Mouse (Mus musculus) gastrocnemius, postnatal 36 days (tissue): ENCODE data around the gene Cask. TPM values are rescaled to one million over a fixed set of nuclear protein-coding genes. Genes with fewer than 3 reads are reported as not detected.

Experiments used
- DNase-seq, 2 experiments: peaks; one replicate each; pipeline ENCODE4 v3.0.0; 2022
- intact Hi-C: fragments of 180-260 bp; cut with DNase I; formaldehyde crosslinking; loops from one replicate; pipeline ENCODE4 v1.15.1; 2025
- total RNA-seq, 2 experiments: library from RNA; stranded (reverse); gene quantifications; 2 replicates each; pipeline ENCODE4 v1.2.3; 2021

The Cask gene
- total RNA-seq, 2 experiments from 2014 or later, result 10.0 to 10.7 TPM

GRCm38 (mm10) chrX:13549100-13549499 is 302.1 kb downstream of the Cask start:
- intact Hi-C loops, result no loop called here

GRCm38 (mm10) chrX:13521288-13521687 is 329.9 kb downstream of the Cask start:
- DNase-seq, result no peak
- intact Hi-C loops, result no loop called here

More at GRCm38 (mm10) chrX:13549100-13549499, 302.1 kb downstream of the Cask start:
- no peak for DNase-seq

- intact Hi-C loops, result no loop called here
These were observed 330.6 kb downstream of the Cask start for GRCm38 (mm10) chrX:13520566-13520965.

GRCm38 (mm10) chrX:13519408-13519783 is 331.8 kb downstream of the Cask start:
- DNase-seq, result no peak
- intact Hi-C loops, result loop anchor here (5.0 to 10.0 kb wide), 2 partner anchors 47 to 135 kb away; no protein-coding TSS in a partner anchor

More at GRCm38 (mm10) chrX:13520566-13520965, 330.6 kb downstream of the Cask start:
- no peak for DNase-seq

- no peak for DNase-seq
- intact Hi-C loops, result loop anchor here (5.0 to 10.0 kb wide), 2 partner anchors 47 to 136 kb away; no protein-coding TSS in a partner anchor
These were observed 332.3 kb downstream of the Cask start for GRCm38 (mm10) chrX:13518781-13519407.

- DNase-seq, result no peak
- intact Hi-C loops, result loop anchor here (5.0 to 10.0 kb wide), 2 partner anchors 46 to 137 kb away; no protein-coding TSS in a partner anchor
These were observed 333.1 kb downstream of the Cask start for GRCm38 (mm10) chrX:13518019-13518418.

GRCm38 (mm10) chrX:13516451-13516850 is 334.7 kb downstream of the Cask start:
- intact Hi-C loops, result loop anchor here (5.0 to 10.0 kb wide), 2 partner anchors 44 to 138 kb away; no protein-coding TSS in a partner anchor
- no peak for DNase-seq

GRCm38 (mm10) chrX:13513864-13514263 is 337.3 kb downstream of the Cask start:
- DNase-seq, result no peak
- intact Hi-C loops, result loop anchor here (2.0 to 10.0 kb wide), 2 partner anchors 141 to 287 kb away; no protein-coding TSS in a partner anchor

GRCm38 (mm10) chrX:13513127-13513526 is 338.0 kb downstream of the Cask start:
- no peak for DNase-seq
- intact Hi-C loops, result loop anchor here (2.0 to 10.0 kb wide), 2 partner anchors 142 to 286 kb away; no protein-coding TSS in a partner anchor

GRCm38 (mm10) chrX:13506376-13506775 is 344.8 kb downstream of the Cask start:
- intact Hi-C loops, result no loop called here
- no peak for DNase-seq

- intact Hi-C loops, result no loop called here
- no peak for DNase-seq
These were observed 346.8 kb downstream of the Cask start for GRCm38 (mm10) chrX:13504389-13504788.

- no peak for DNase-seq
- intact Hi-C loops, result no loop called here
These were observed 348.2 kb downstream of the Cask start for GRCm38 (mm10) chrX:13502862-13503375.

GRCm38 (mm10) chrX:13500284-13500683 is 350.9 kb downstream of the Cask start:
- no peak for DNase-seq
- intact Hi-C loops, result no loop called here

- intact Hi-C loops, result no loop called here
- no peak for DNase-seq
These were observed 356.1 kb downstream of the Cask start for GRCm38 (mm10) chrX:13494892-13495703.

GRCm38 (mm10) chrX:13492922-13493321 is 358.2 kb downstream of the Cask start:
- no peak for DNase-seq
- intact Hi-C loops, result no loop called here

- intact Hi-C loops, result no loop called here
- no peak for DNase-seq
These were observed 360.2 kb downstream of the Cask start for GRCm38 (mm10) chrX:13490941-13491340.

- intact Hi-C loops, result no loop called here
- DNase-seq, result no peak
These were observed 361.4 kb downstream of the Cask start for GRCm38 (mm10) chrX:13489761-13490160.

GRCm38 (mm10) chrX:13489001-13489400 is 362.2 kb downstream of the Cask start:
- intact Hi-C loops, result no loop called here
- DNase-seq, result no peak

- DNase-seq, result no peak
- intact Hi-C loops, result no loop called here
These were observed 366.7 kb downstream of the Cask start for GRCm38 (mm10) chrX:13484447-13484846.

GRCm38 (mm10) chrX:13482576-13482975 is 368.6 kb downstream of the Cask start:
- intact Hi-C loops, result no loop called here

GRCm38 (mm10) chrX:13479570-13479969 is 371.6 kb downstream of the Cask start:
- intact Hi-C loops, result no loop called here
- no peak for DNase-seq

More at GRCm38 (mm10) chrX:13482576-13482975, 368.6 kb downstream of the Cask start:
- DNase-seq, result no peak
